Mouse (Mus musculus) lung, postnatal 25 days (tissue): ENCODE measurements at regions not wholly inside any gene's neighbourhood (a gene's known extent, or its start where the extent isn't known, plus 50 kb on each side); places are given as distances from the start of the nearest gene placed in this dataset.
A peak's percentile ranks its signal among the peaks of the same experiment; 100 is the strongest.

Experiments
- DNase-seq: peaks from one replicate; pipeline ENCODE4 v3.0.0; 2022; ENCODE audit warnings: low spot score

GRCm38 (mm10) chr8:37398957-37399356, 405.6 kb downstream of the AI429214 start:
- no peak for DNase-seq

GRCm38 (mm10) chr8:37422595-37422994, 429.2 kb downstream of the AI429214 start:
- peak; percentile 1 for DNase-seq

- no peak for DNase-seq
Measured at GRCm38 (mm10) chr8:37424588-37424987, 431.2 kb downstream of the AI429214 start.

- no peak for DNase-seq
Measured at GRCm38 (mm10) chr8:37428845-37429244, 435.4 kb downstream of the AI429214 start.

GRCm38 (mm10) chr8:37460551-37461154, 467.2 kb downstream of the AI429214 start:
- DNase-seq: no peak

GRCm38 (mm10) chr8:37465651-37466050, 472.2 kb downstream of the AI429214 start:
- no peak for DNase-seq

GRCm38 (mm10) chr8:37467656-37468055, 474.3 kb downstream of the AI429214 start:
- no peak for DNase-seq
